Mouse (Mus musculus) cerebellum, adult 2 months (tissue): Measurements from ENCODE around the gene Smpd3.

Experiments used
- CTCF ChIP-seq: fragments of 200-500 bp; IDR thresholded peaks from 2 replicates; pipeline ENCODE4 v1.5.1; 2011; ENCODE audit warnings: low read depth, mild to moderate bottlenecking, control low read depth, low read length, moderate library complexity, borderline replicate concordance; ENCODE audit not compliant: insufficient read depth
- POLR2A ChIP-seq: fragments of 200-500 bp; IDR thresholded peaks from 2 replicates; pipeline ENCODE4 v1.6.1; 2011; ENCODE audit warnings: low read length, control low read depth, borderline replicate concordance; ENCODE audit not compliant: insufficient read depth

GRCm38 (mm10) chr8:106313120-106313737, 24.6 kb downstream of the Smpd3 start:
- TF ChIP-seq CTCF, result no peak
- TF ChIP-seq POLR2A, result no peak
